Mouse (Mus musculus) small intestine, adult 2 months (tissue): ENCODE data around the gene Sstr2.

Experiments used
- CTCF ChIP-seq: fragments of 200-500 bp; IDR thresholded peaks from 2 replicates; pipeline ENCODE4 v1.5.1; 2012; ENCODE audit warnings: low read depth, mild to moderate bottlenecking, control low read depth, inconsistent platforms, low read length, moderate library complexity, mixed read lengths; ENCODE audit not compliant: insufficient replicate concordance, insufficient read length; ENCODE audit errors: extremely low read depth
- POLR2A ChIP-seq: fragments of 200-500 bp; IDR thresholded peaks from 2 replicates; pipeline ENCODE4 v1.6.1; 2012; ENCODE audit warnings: low read depth, mild to moderate bottlenecking, control low read depth, inconsistent platforms, low read length, moderate library complexity

GRCm38 (mm10) chr11:113667122-113667521, 48.0 kb downstream of the Sstr2 start:
- TF ChIP-seq CTCF: no peak
- TF ChIP-seq POLR2A: no peak
